Mouse (Mus musculus) gastrocnemius, postnatal 14 days (tissue): ENCODE measurements around the gene Cx3cr1. TPM values are rescaled to one million over a fixed set of nuclear protein-coding genes. Genes with fewer than 3 reads are reported as not detected.

ENCODE experiments used
- total RNA-seq, 2 experiments: library from RNA; stranded (reverse); gene quantifications; 2 replicates each; pipeline ENCODE4 v1.2.3; 2021

Gene Cx3cr1
- total RNA-seq, 2 experiments from 2014 or later = 0.91 to 1.9 TPM

Other genes starting within 250 kb of the Cx3cr1 start
- not detected for gene Scn11a, start 244.4 kb downstream of the Cx3cr1 start, total RNA-seq
- 10 to 100 TPM; 11.2 to 11.4 TPM for gene Wdr48, start 175.0 kb downstream of the Cx3cr1 start, total RNA-seq
- gene Gorasp1, start 132.3 kb downstream of the Cx3cr1 start, total RNA-seq = 10 to 100 TPM; 16.9 to 17.7 TPM
- not detected for gene Ttc21a, start 132.3 kb downstream of the Cx3cr1 start, total RNA-seq
- gene Csrnp1, start 85.2 kb downstream of the Cx3cr1 start, total RNA-seq = 1 to 10 TPM; 1.9 to 2.5 TPM
- gene Xirp1, start 46.3 kb downstream of the Cx3cr1 start, total RNA-seq = 100 to 1,000 TPM in 1 of 2 experiments, 10 to 100 TPM in 1; 47.9 to 100 TPM
- not detected for gene Ccr8, start 22.2 kb upstream of the Cx3cr1 start, total RNA-seq
- 1 to 10 TPM; 9.2 to 9.5 TPM for gene Slc25a38, start 40.5 kb upstream of the Cx3cr1 start, total RNA-seq
- gene Rpsa, start 57.8 kb upstream of the Cx3cr1 start, total RNA-seq = 100 to 1,000 TPM; 554 to 604 TPM
- under 1 TPM; 0.16 to 0.27 TPM for gene Mobp, start 79.8 kb upstream of the Cx3cr1 start, total RNA-seq
- under 1 TPM; 0.57 to 0.89 TPM for gene Myrip, start 231.6 kb upstream of the Cx3cr1 start, total RNA-seq